Mouse (Mus musculus) intestine, embryonic 14.5 days (tissue): ENCODE measurements around the gene Iqschfp. TPM values are rescaled to one million over a fixed set of nuclear protein-coding genes. Genes with fewer than 3 reads are reported as not detected.

Source experiments
- ATAC-seq: fragments of 200-750 bp; cut with Nextera tagmentation; replicated peaks from 2 replicates; pipeline ENCODE4 v1.8.0; 2017; ENCODE audit warnings: low read depth, moderate number of reproducible peaks, moderate TSS enrichment, moderate library complexity; ENCODE audit not compliant: low FRiP score, low TSS enrichment
- DNase-seq: peaks from one replicate; pipeline ENCODE4 v3.0.0-alpha.2; 2018; ENCODE audit warnings: low spot score
- H3K27ac ChIP-seq: fragments of 300-500 bp; sonication (generic); 2 replicates; pipeline ENCODE4 v1.5.1; 2014; ENCODE audit warnings: low read depth, mild to moderate bottlenecking, control low read depth
- H3K27me3 ChIP-seq: fragments of 300-500 bp; sonication (generic); replicated peaks from 2 replicates; pipeline ENCODE4 v1.6.1; 2014; ENCODE audit warnings: low read length, control low read depth; ENCODE audit not compliant: control insufficient read depth, insufficient read depth
- H3K36me3 ChIP-seq: fragments of 300-500 bp; sonication (generic); 2 replicates; pipeline ENCODE4 v1.6.1; 2014; ENCODE audit warnings: low read length, control low read depth; ENCODE audit not compliant: control insufficient read depth, insufficient read depth
- H3K4me1 ChIP-seq: fragments of 300-500 bp; sonication (generic); replicated peaks from 2 replicates; pipeline ENCODE4 v1.6.1; 2014; ENCODE audit warnings: low read length, control low read depth, mixed read lengths; ENCODE audit not compliant: control insufficient read depth, insufficient read depth
- H3K4me2 ChIP-seq: fragments of 300-500 bp; sonication (generic); 2 replicates; pipeline ENCODE4 v1.6.1; 2014; ENCODE audit warnings: low read length
- H3K4me3 ChIP-seq: fragments of 300-500 bp; sonication (generic); 2 replicates; pipeline ENCODE4 v1.5.1; 2014; ENCODE audit warnings: low read depth, low read length, control low read depth, mixed read lengths
- H3K9ac ChIP-seq: fragments of 300-500 bp; sonication (generic); 2 replicates; pipeline ENCODE4 v1.6.1; 2014; ENCODE audit warnings: mild to moderate bottlenecking, low read length
- H3K9me3 ChIP-seq: fragments of 300-500 bp; sonication (generic); 2 replicates; pipeline ENCODE4 v1.6.1; 2016; ENCODE audit warnings: low read length, control low read depth; ENCODE audit not compliant: control insufficient read depth
- WGBS: fragments of 180-500 bp; shearing (Covaris S2); extraction: QIAGEN DNeasy Blood & Tissue Kit; methylation state at CpG from one replicate; pipeline ENCODE4 v1.1.7; 2014; 5-methylcytosine and 5-hydroxymethylcytosine counted together
- polyA plus RNA-seq: library from polyadenylated mRNA; unstranded; fragments of >200 nt; fragmentation: Nextera tagmentation; extraction: Ambion mirVana; gene quantifications from 2 replicates; pipeline ENCODE4 v1.2.1, GENCODE M21; 2014

Gene Iqschfp
- polyA plus RNA-seq, 1 experiment from 2014 or later: not detected

- Histone ChIP-seq H3K27me3 (no peaks in the 10 kb centered on the region), H3K4me3 (no peak overlapping the region), H3K36me3 (no peaks in the 10 kb centered on the region), H3K9ac (no peak overlapping the region), H3K27ac (no peak overlapping the region), H3K9me3 (no peaks in the 10 kb centered on the region), H3K4me1 (no peaks in the 10 kb centered on the region), H3K4me2 (no peak overlapping the region)
- no peak for ATAC-seq
- no peak for DNase-seq
- 48% methylated on average over 2 of the region's 2 CpGs for WGBS
Measured at GRCm38 (mm10) chr3:68477478-68477877, 585.4 kb downstream of the Iqschfp start.

DNA sequence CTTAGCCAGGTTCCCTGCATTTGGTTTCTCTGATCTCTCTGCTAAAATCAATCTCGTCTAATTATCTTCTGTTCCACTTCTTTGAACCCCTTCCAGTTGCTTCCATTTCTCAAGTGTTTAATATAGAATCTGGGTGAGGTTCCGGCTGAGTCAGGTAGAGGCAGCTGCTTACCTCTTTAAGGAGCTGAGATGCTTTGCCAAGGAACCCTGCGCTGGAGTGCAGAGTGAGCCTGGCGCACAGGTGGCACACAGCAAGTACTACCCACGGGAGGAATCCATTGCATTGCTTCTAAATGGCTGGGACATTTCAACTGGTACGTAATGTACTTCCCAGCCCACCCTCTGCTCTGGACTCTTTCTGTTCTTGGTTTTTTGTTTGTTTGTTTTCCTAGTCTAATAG, 587.2 kb downstream of the Iqschfp start:
- H3K9me3 ChIP-seq: no peaks in the 10 kb centered on the region

GRCm38 (mm10) chr3:68483517-68483916, 591.5 kb downstream of the Iqschfp start:
- no peak for ATAC-seq
- no peaks in the 10 kb centered on the region for H3K36me3 ChIP-seq
- no peak overlapping the region for H3K27ac ChIP-seq
- no peak overlapping the region for H3K4me2 ChIP-seq
- no peaks in the 10 kb centered on the region for H3K4me1 ChIP-seq
- no peak overlapping the region for H3K9ac ChIP-seq
- 87% methylated on average over 3 of the region's 3 CpGs for WGBS
- no peaks in the 10 kb centered on the region for H3K27me3 ChIP-seq
- H3K9me3 ChIP-seq: no peaks in the 10 kb centered on the region
- no peak overlapping the region for H3K4me3 ChIP-seq
- no peak for DNase-seq

More for the DNA sequence above, 587.2 kb downstream of the Iqschfp start:
- no peak overlapping the region for H3K4me2 ChIP-seq
- H3K27ac ChIP-seq: no peak overlapping the region
- no peaks in the 10 kb centered on the region for H3K4me1 ChIP-seq
- WGBS: 83% methylated on average over 6 of the region's 6 CpGs
- no peak overlapping the region for H3K4me3 ChIP-seq
- H3K27me3 ChIP-seq: no peaks in the 10 kb centered on the region
- ATAC-seq (no peak), DNase-seq (no peak)
- no peak overlapping the region for H3K9ac ChIP-seq
- no peaks in the 10 kb centered on the region for H3K36me3 ChIP-seq

DNA sequence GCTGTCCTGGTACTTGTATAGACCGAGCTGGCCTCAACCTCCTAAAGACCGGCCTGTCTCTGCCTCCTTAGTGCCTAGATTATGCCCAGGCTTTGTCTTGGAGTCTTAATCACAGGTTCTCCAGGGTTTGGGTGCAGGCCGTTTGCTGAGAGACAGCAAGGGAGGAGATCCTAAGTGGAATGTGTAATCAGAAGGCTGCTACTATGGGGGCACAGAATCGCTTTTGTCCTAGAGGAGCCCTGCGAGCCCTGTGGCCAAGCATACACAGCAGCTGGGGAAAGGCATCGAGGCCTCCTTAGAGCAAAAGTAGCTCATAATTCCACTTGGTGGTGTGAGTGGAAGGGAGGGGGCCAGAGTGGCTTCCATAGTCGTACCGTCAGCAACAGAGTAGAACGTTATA, 592.0 kb downstream of the Iqschfp start:
- ATAC-seq: no peak
- no peak overlapping the region for H3K9ac ChIP-seq
- peak; percentile 42 for DNase-seq
- 89% methylated on average over 9 of the region's 9 CpGs for WGBS
- no peak overlapping the region for H3K4me2 ChIP-seq
- no peaks in the 10 kb centered on the region for H3K36me3 ChIP-seq
- H3K4me3 ChIP-seq: no peak overlapping the region
- H3K9me3 ChIP-seq: no peaks in the 10 kb centered on the region
- no peaks in the 10 kb centered on the region for H3K27me3 ChIP-seq
- H3K4me1 ChIP-seq: no peaks in the 10 kb centered on the region
- no peak overlapping the region for H3K27ac ChIP-seq

DNA sequence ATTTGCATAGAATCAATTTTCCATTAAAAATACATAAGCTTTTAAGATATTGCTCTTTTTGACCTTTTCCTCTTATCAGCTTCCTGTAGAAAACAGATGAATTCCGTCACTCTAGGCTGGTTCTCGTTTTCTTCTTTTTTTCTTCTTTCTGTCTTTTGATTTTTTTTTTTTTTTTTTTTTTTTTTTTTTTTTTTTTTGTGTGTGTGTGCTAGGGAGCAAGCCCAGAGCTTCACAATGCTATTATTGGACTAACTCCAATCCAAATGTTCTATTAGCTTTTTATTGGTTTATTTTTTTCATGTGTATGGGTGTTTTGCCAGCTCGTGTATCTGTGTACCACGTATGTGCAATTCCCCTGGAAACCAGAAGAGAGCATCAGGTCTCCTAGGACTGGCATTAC, 592.5 kb downstream of the Iqschfp start:
- Histone ChIP-seq H3K27me3 (no peaks in the 10 kb centered on the region), H3K27ac (no peak overlapping the region), H3K9ac (no peak overlapping the region), H3K4me2 (no peak overlapping the region), H3K4me3 (no peak overlapping the region), H3K9me3 (no peaks in the 10 kb centered on the region), H3K36me3 (no peaks in the 10 kb centered on the region), H3K4me1 (no peaks in the 10 kb centered on the region)
- 82% methylated on average over 4 of the region's 4 CpGs for WGBS
- DNase-seq (peak; percentile 12), ATAC-seq (no peak)

GRCm38 (mm10) chr3:68487621-68488020, 595.6 kb downstream of the Iqschfp start:
- Histone ChIP-seq H3K27ac (no peak overlapping the region), H3K4me2 (no peak overlapping the region), H3K9ac (no peak overlapping the region), H3K4me3 (no peak overlapping the region), H3K9me3 (no peaks in the 10 kb centered on the region), H3K4me1 (peaks cover 3% of the 10 kb centered on the region; the same call in 1 of the 2 replicates), H3K27me3 (no peaks in the 10 kb centered on the region), H3K36me3 (no peaks in the 10 kb centered on the region)
- DNase-seq (no peak), ATAC-seq (no peak)
- WGBS: 58% methylated on average over 1 of the region's 1 CpGs

DNA sequence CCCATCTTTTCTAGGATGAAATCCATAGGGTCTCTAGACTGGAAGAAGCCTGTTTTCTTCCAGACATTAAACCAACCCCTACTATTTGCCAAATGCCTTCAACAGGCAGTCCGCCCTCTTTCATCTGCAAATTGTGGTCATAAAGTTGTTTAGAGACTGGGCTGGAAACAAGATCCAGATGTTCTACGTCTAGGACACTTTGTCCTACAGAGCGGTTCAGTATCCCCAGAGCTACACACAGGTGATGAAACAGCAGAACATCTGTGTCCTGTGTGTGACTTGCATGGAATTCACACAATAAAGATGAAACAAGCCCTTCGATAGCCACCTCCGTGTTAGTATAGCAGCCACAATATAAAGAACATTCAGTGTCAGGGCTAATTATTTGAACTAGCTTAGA, 596.3 kb downstream of the Iqschfp start:
- Histone ChIP-seq H3K27ac (no peak overlapping the region), H3K4me1 (peaks cover 8% of the 10 kb centered on the region; the same call in 1 of the 2 replicates), H3K27me3 (no peaks in the 10 kb centered on the region), H3K36me3 (no peaks in the 10 kb centered on the region), H3K9ac (no peak overlapping the region), H3K4me2 (no peak overlapping the region), H3K9me3 (no peaks in the 10 kb centered on the region), H3K4me3 (no peak overlapping the region)
- DNase-seq (no peak), ATAC-seq (no peak)
- whole genome bisulfite sequencing: 48% methylated on average over 5 of the region's 5 CpGs

DNA sequence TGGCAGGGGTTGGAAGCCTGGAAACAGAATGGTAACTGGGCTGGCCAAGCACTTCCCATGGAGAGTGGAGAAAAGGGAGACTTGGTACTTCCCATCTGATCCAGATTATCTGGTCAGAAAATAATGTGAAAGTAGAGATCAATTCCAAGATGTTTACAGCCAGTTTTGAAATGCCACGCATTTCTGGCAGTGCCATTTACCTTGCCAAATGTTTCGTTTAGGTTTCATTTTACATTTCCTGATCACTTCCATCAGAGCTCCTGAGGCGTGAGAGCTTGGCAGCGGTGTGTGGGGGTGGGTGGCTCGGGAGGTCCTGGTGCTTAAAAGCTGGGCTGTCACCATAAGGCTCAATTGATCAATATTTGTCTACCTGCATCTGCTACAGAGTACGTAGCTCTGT, 599.5 kb downstream of the Iqschfp start:
- DNase-seq (no peak), ATAC-seq (no peak)
- Histone ChIP-seq H3K4me3 (no peak overlapping the region), H3K27ac (0 out of 2 replicates have a peak overlapping the region, but pooled peaks have one; percentile 97), H3K4me2 (no peak overlapping the region), H3K36me3 (no peaks in the 10 kb centered on the region), H3K9me3 (no peaks in the 10 kb centered on the region), H3K27me3 (no peaks in the 10 kb centered on the region), H3K9ac (no peak overlapping the region), H3K4me1 (peaks cover 12% of the 10 kb centered on the region; the same call in 1 of the 2 replicates)
- WGBS: 72% methylated on average over 6 of the region's 6 CpGs

DNA sequence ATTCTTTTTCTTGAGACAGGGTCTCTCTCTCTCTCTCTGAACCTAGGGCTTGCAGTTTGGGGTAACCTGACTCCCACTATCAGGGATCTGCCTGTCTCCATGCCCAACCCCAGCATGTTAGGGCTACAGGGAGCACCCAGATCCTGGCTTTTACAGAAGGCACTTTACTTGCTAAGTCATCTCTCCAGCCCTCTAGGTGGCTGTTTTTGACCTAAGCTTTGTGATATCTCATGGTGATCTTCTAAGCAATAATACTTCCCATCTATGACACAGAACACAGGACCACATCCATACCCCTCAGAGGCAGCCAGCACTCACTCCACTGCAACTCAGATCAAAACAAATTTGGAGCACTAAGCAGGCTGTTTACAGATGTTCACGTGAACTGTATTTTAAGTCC, 600.0 kb downstream of the Iqschfp start:
- Histone ChIP-seq H3K9ac (no peak overlapping the region; the same call in 1 of the 2 replicates), H3K27ac (peak overlapping the region; percentile 97), H3K4me1 (peaks cover 17% of the 10 kb centered on the region; the same call in 1 of the 2 replicates), H3K9me3 (no peaks in the 10 kb centered on the region), H3K4me3 (no peak overlapping the region), H3K36me3 (no peaks in the 10 kb centered on the region), H3K27me3 (no peaks in the 10 kb centered on the region), H3K4me2 (peak overlapping the region; percentile 76)
- ATAC-seq (no peak), DNase-seq (no peak)
- 19% methylated on average over 1 of the region's 1 CpGs for WGBS
